Mouse (Mus musculus): ENCODE results near the gene Rab34. TPM values are rescaled to one million over a fixed set of nuclear protein-coding genes. Genes with fewer than 3 reads are reported as not detected.

The Rab34 gene
- total RNA-seq, 1 experiment from 2014 or later = not detected

- no peak for ATAC-seq (replicated peaks; ENCODE audit: insufficient number of reproducible peaks, low FRiP score, low TSS enrichment, poor library complexity, severe bottlenecking)
These were observed 14.1 kb downstream of the Rab34 start for GRCm38 (mm10) chr11:78202372-78202771.

DNA sequence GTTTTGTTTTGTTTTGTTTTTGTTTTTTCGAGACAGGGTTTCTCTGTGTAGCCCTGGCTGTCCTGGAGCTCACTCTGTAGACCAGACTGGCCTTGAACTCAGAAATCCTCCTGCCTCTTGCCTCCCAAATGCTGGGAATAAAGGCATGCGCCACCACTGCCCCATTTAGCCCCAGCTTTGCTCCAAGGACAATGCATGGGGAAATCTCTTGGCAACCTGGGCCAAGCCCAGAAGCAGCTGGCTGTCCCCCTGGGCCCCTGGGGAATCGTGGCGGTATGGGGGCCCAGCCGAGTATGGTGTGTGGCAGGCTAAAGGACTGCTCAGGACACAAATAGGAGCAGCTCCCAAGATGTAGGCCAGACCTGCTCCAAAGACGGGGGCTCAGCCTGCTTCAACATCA lies 16.1 kb downstream of the Rab34 start:
- ATAC-seq (replicated peaks; ENCODE audit: insufficient number of reproducible peaks, low FRiP score, low TSS enrichment, poor library complexity, severe bottlenecking) = no peak

DNA sequence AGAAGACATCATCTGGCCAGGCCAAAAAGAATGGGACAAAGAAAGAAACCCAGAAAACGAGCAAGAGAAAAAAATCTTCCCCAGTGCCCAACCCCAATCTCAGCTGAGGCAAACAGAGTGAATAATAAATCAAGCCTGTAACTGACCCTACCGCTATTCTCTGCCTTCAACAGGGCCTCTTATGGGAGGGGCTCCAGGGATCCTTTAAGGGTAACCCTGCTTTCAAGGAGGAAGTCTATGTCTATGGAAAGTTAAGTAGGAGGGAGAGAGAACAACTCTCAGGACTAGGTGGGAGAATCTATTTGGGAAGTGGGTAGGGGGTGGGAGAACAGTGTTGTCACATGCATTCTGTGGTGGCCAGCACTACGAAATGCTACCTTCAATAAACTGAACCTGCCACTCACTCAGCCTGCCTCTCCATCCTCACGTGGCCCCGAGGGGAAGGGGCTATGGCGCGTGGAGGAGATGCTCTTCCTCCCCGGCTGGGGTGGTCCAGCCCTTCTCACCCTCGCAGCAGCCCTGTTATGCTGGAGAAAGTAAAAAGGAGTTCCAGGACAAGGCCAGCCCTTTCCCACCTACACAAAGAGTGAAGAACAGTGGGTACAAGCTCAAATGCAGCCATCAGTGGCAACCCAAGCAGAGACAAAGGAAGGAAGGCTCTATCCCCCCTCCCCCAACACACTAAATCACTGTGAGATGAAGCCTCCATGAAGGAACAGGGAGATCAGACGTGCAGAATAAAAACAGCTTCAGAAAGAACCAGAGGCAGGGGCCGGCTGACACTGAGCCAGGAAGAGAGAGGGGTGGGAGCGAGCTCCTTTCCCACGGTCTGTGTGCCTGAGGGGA lies 17.4 kb downstream of the Rab34 start:
- no peak for ATAC-seq (replicated peaks; ENCODE audit: insufficient number of reproducible peaks, low FRiP score, low TSS enrichment, poor library complexity, severe bottlenecking)

DNA sequence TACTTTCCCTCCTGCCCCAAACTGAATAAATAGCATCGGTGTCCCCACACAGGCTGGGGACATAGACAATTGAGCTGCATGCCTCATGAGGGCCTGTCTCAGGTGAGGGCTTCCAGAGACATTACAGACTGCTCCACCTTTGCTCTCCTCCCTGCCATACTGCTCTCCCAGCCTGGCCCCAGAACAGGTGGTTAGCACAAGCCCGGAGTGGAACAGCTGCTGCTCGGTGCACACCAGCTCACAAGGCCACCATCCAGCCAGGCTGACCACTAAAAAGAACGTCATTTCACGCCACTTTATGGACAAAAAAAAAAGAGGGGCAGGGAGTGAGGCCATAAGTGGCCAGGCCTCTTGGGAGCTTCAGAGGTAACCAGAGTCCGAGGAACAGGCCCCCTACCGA lies 19.0 kb downstream of the Rab34 start:
- no peak for ATAC-seq (replicated peaks; ENCODE audit: insufficient number of reproducible peaks, low FRiP score, low TSS enrichment, poor library complexity, severe bottlenecking)

DNA sequence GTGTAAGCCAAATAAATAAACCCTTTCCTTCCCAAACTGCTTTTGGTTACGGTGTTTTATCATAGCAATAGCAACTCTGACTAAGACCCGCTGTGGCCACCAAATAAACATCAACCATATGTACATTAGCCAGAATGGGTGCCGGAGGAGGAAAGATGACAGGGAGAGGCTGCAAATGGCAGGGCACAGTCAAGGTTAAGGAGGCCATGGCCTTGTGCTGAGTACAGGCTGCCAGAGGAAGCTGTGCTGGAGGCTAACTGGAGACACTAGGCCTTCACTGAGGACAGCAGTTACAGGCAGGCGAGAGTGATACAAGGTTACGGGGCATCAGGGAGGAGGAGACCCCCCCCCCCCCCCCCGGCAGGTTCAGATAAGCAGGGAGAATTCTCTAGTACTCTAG lies 21.7 kb downstream of the Rab34 start:
- no peak for ATAC-seq (replicated peaks; ENCODE audit: insufficient number of reproducible peaks, low FRiP score, low TSS enrichment, poor library complexity, severe bottlenecking)

DNA sequence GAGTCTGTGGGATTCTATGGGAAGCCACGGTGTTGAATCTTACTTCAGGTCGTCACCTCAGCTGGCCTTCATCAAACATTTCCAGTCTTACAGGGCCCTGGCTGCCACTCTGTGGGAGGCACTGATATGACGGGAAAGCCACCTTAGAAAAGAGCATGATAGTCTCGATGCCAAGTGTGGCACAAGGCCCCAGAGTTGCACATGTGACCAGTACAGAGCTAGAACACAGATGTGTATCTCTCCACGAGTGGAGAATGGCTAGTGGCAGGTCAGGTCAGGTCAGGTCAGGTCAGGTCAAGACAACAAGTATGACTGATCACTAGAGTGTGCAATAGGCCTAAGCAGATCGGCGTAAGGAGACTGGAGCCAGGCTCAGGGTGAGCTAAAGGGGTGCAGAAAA lies 22.4 kb downstream of the Rab34 start:
- ATAC-seq (replicated peaks; ENCODE audit: insufficient number of reproducible peaks, low FRiP score, low TSS enrichment, poor library complexity, severe bottlenecking) = no peak

- ATAC-seq (replicated peaks; ENCODE audit: insufficient number of reproducible peaks, low FRiP score, low TSS enrichment, poor library complexity, severe bottlenecking) = no peak
These were observed 23.3 kb downstream of the Rab34 start for GRCm38 (mm10) chr11:78211513-78211912.

DNA sequence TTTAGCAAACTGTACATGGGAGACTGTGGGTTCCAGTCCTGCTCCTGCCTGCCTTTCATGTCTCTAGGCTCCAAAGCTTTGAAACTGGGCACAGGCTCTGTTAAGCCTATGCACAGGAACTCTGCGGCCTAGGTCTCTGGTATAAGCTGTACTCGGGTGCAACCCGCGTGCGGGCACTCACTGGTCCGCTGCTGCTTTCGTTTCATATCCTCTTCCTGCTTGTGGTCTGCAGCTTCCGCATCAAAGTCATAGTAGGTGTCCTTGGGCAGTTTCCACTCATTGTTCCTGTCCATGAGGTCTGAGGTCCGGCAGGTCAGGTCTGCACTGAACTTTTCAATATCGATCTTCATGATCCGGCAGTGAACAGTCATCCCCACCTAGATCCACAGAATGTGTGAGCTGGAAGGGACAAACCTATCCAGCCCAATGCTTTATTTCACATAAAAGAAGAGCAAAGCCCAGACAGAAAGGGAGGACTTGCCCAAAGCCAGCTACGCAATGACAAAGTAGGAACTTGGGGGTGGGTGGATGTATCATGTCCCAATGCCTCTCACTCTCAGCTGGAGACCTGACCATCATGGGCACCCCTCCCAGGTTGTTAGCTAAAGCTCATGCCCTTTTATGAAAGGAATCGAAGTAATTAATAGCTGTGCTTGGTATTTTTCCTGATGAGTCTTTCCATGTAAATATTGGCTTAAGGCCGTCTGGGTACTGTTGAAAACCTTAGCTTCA lies 25.0 kb downstream of the Rab34 start:
- ATAC-seq (replicated peaks; ENCODE audit: insufficient number of reproducible peaks, low FRiP score, low TSS enrichment, poor library complexity, severe bottlenecking) = peak; percentile 88

DNA sequence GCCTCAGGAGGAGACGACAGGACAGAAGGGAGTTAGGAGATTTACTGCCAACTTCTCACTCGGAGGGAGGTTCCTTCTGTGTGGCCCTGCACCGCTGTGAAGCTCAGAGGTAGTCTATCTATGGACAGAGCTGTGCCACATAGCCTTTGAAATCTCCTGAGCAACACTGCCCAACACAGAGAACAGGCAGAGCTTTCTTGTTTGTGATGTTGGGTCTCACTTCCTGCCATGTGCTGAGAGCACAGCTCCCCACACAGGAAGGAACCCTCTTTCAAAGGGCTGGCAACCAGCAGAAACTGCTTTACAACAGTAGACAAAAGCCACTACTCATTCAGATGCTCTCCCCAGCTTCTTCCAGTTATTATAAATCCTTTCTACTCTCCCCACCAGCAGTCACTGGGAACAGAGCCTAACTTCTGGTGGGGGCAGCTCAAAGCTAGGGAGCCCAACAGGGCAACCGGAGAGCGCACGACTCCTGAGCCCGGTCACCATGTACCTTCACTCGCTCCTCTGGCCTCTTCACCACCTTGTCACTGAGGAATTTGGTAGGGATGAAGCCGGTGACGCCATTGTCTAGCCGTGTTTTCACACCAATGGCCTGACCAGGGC lies 27.6 kb downstream of the Rab34 start:
- ATAC-seq (replicated peaks; ENCODE audit: insufficient number of reproducible peaks, low FRiP score, low TSS enrichment, poor library complexity, severe bottlenecking) = no peak

- no peak for ATAC-seq (replicated peaks; ENCODE audit: insufficient number of reproducible peaks, low FRiP score, low TSS enrichment, poor library complexity, severe bottlenecking)
These were observed 35.4 kb downstream of the Rab34 start for GRCm38 (mm10) chr11:78223586-78223985.

DNA sequence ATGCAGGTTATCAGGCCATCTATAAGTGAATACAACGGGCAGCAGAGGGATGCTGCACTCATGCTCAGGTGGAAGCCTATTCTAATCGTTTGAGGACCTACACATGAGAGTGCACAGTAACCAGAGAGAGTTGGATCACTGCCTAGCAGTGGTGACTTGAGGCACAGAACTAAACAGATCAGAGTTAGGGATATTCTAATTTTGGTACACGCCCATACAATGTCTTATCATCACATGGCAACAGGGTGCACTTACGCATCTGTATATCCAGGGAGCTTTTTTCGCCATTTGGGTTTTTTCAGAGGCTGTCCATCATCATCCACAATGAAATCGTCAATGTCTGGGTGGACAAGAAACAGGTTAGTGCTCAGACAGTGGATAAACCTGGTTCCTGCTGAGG lies 43.3 kb downstream of the Rab34 start:
- ATAC-seq (replicated peaks; ENCODE audit: insufficient number of reproducible peaks, low FRiP score, low TSS enrichment, poor library complexity, severe bottlenecking) = no peak

DNA sequence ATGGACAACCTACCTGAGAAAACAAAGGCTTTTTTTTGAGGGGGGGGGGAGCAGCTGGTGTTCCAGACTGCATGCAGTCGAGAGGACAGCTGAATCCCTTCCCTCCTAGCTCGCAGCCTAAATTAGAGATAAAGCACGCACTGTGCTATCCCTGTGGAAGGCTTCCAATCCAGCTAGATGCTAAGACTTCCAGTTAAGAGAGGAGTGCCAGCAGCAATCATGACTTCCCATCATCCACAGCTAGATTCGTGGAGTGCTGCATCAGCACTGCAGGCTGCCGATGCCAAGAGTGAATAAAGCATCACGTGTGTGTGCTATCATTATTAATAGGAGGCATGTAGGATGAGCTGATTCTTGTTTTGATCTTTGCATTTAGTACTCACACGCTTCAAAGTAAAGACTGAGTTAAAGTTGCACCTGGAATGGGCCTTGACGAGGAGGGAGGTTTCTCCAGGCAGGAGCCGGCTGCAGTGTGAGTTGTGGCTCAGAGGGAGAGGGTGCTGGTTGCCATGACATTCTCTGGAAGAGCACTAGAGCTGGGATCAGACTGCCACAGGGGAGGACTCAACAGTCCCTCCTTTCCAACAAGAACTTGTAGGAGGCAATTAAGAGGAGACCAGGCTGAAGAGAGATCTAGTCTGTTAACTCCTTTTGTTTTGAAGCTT lies 52.1 kb downstream of the Rab34 start:
- ATAC-seq (replicated peaks; ENCODE audit: insufficient number of reproducible peaks, low FRiP score, low TSS enrichment, poor library complexity, severe bottlenecking) = no peak

Other genes with a start within 250 kb of the Rab34 start
- 34.9 to 44.3 TPM (median 43.9 TPM) in 3 replicates for gene Phf12, start 205.7 kb upstream of the Rab34 start, total RNA-seq (2017)
- 0.39 to 0.86 TPM in 2 of 3 replicates, not detected in the other for gene Dhrs13, start 156.2 kb upstream of the Rab34 start, total RNA-seq (2017)
- gene Flot2, start 150.5 kb upstream of the Rab34 start, total RNA-seq (2017) = 18.5 to 34.4 TPM (median 28.9 TPM) in 3 replicates
- 7.1 to 17.9 TPM (median 16.5 TPM) in 3 replicates for gene Eral1, start 108.0 kb upstream of the Rab34 start, total RNA-seq (2017)
- gene Fam222b, start 93.8 kb upstream of the Rab34 start, total RNA-seq (2017) = 3.6 to 7.9 TPM (median 4.4 TPM) in 3 replicates
- 3.6 to 4.9 TPM (median 3.6 TPM) in 3 replicates for gene Traf4, start 22.8 kb upstream of the Rab34 start, total RNA-seq (2017)
- gene Nek8, start 11.8 kb upstream of the Rab34 start, total RNA-seq (2017) = 2.5 to 4.3 TPM (median 2.8 TPM) in 3 replicates
- 2.5 to 4.6 TPM (median 2.9 TPM) in 3 replicates for gene Tlcd1, start 11.7 kb upstream of the Rab34 start, total RNA-seq (2017)
- 1,700 to 2,580 TPM (median 2,203 TPM) in 3 replicates for gene Rpl23a, start 4.8 kb upstream of the Rab34 start, total RNA-seq (2017)
- not detected in 3 replicates for gene Proca1, start 5.0 kb downstream of the Rab34 start, total RNA-seq (2017)
- 43.1 to 61.5 TPM (median 48.3 TPM) in 3 replicates for gene Sdf2, start 57.3 kb downstream of the Rab34 start, total RNA-seq (2017)
- gene Supt6, start 57.6 kb downstream of the Rab34 start, total RNA-seq (2017) = 54.5 to 84.6 TPM (median 59.8 TPM) in 3 replicates
- gene 2610507B11Rik, start 73.3 kb downstream of the Rab34 start, total RNA-seq (2017) = 77.6 to 107 TPM (median 97.1 TPM) in 3 replicates
- gene BC030499, start 102.4 kb downstream of the Rab34 start, total RNA-seq (2017) = 1.2 TPM in 1 of 3 replicates, not detected in the others
- 0.64 to 3.1 TPM (median 1.4 TPM) in 3 replicates for gene Spag5, start 113.1 kb downstream of the Rab34 start, total RNA-seq (2017)
- 0.78 to 8.6 TPM (median 1.3 TPM) in 3 replicates for gene Aldoc, start 134.5 kb downstream of the Rab34 start, total RNA-seq (2017)
- 17.5 to 25.1 TPM (median 18.5 TPM) in 3 replicates for gene Pigs, start 140.0 kb downstream of the Rab34 start, total RNA-seq (2017)
- gene Unc119, start 155.1 kb downstream of the Rab34 start, total RNA-seq (2017) = 88.0 to 122 TPM (median 99.7 TPM) in 3 replicates
- not detected in 3 replicates for gene Foxn1, start 198.1 kb downstream of the Rab34 start, total RNA-seq (2017)
- not detected in 3 replicates for gene Slc13a2, start 233.8 kb downstream of the Rab34 start, total RNA-seq (2017)